In the genomic region with DNA sequence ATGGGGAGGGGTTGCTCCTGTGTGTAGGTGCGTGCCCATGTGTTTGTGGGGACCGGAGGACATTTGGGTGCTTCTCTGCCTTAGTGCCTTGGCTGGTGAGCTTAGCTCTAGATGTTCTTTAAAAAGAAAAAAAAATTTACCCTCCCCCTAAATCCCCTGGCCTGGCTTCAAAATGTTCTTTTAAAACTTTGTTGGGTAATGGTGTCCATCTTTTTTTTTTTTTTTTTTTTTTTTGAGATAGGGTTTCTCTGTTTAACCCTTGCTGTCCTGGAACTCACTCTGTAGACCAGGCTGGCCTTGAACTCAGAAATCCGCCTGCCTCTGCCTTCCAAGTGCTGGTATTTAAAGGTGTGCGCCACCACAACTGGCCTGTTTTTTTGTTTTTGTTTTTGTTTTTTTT, we compare ENCODE assay signal across 27 mouse cellular contexts. TPM values are rescaled to one million over a fixed set of nuclear protein-coding genes. Genes with fewer than 3 reads are reported as not detected.
A peak's percentile ranks its signal among the peaks of the same experiment; 100 is the strongest.
DNase-seq lines count a peak whose midpoint lies in the region; ATAC-seq and TF ChIP-seq lines count a peak whose summit lies in the region.
"Had no signal": no experiment of that assay in that cellular context is flagged by ENCODE, and none has a peak within 500 bp of the region (broad histone marks: within the 10 kb centered on the region; RNA-seq: fewer than 3 reads in every experiment).

No protein-coding gene starts in this region.

- in situ Hi-C loops in CH12.LX (cut with MboI; ENCODE audit: low pct_ligation_motif_present, low pct_unique_long_range_greater_than_20kb, low sequenced_read_pairs), result no loop called here

- H3K4me1 ChIP-seq in kidney, embryonic 16.5 days (ENCODE audit: insufficient read depth, low read length), result peaks cover 63% of the 10 kb centered on the region
- H3K4me1 ChIP-seq in CH12.LX (ENCODE audit: control insufficient read depth in 1 of 2, insufficient read depth in 2 of 2) (peaks cover 17 to 48% of the 10 kb centered on the region in 2 experiments), ES-Bruce4 (ENCODE audit: control insufficient read depth, insufficient read depth, low read length) (peaks cover 6% of the 10 kb centered on the region)
- H3K4me1 ChIP-seq in liver, embryonic 13.5 days (replicated peaks), result peaks cover 85% of the 10 kb centered on the region

- WGBS in kidney, embryonic 16.5 days, result 79% methylated on average over 4 of the region's 4 CpGs
- 67% methylated on average over 4 of the region's 4 CpGs for WGBS in liver, embryonic 13.5 days (ENCODE audit: insufficient replicate concordance)

- no peaks in the 10 kb centered on the region for H3K9me3 ChIP-seq in kidney, embryonic 16.5 days (ENCODE audit: low read length)
- no peaks in the 10 kb centered on the region for H3K9me3 ChIP-seq in CH12.LX (replicated peaks; ENCODE audit: low read length)
- H3K9me3 ChIP-seq in ES-Bruce4 (replicated peaks; ENCODE audit: control insufficient read depth, insufficient read depth, low read length, poor library complexity, severe bottlenecking), result no peaks in the 10 kb centered on the region
- no peaks in the 10 kb centered on the region for H3K9me3 ChIP-seq in liver, embryonic 13.5 days (replicated peaks)
- H3K9me3 ChIP-seq: embryonic facial prominence, embryonic 10.5 days; hindbrain, embryonic 12.5 days; midbrain, embryonic 15.5 days; stomach, embryonic 15.5 days had no signal

- TF ChIP-seq EP300 in CH12.LX (IDR thresholded peaks at IDR 0.05; ENCODE audit: low read length) (no peak), ES-Bruce4 (IDR thresholded peaks at IDR 0.05; ENCODE audit: insufficient read depth, low read depth, low read length) (no peak)

- ATAC-seq in kidney, embryonic 16.5 days (ENCODE audit: low FRiP score, low TSS enrichment), result no peak
- ATAC-seq in liver, embryonic 13.5 days (ENCODE audit: low read depth), result no peak
- no peak for ATAC-seq in granulocyte monocyte progenitor cell, adult 5-6 weeks (replicated peaks; ENCODE audit: poor library complexity, severe bottlenecking)
- ATAC-seq: forebrain, postnatal 0 days; inflammation-experienced regulatory T-cells, adult 6 months; midbrain, embryonic 15.5 days; Patski had no signal

- no peak overlapping the region for H3K4me3 ChIP-seq in kidney, embryonic 16.5 days (ENCODE audit: low read length)
- H3K4me3 ChIP-seq in CH12.LX (replicated peaks in 1 of 3; ENCODE audit: low read depth in 2 of 3, low read length in 2 of 3, poor library complexity in 1 of 3), result no peak overlapping the region
- H3K4me3 ChIP-seq in ES-Bruce4 (ENCODE audit: low read depth, low read length), result peak overlapping the region; percentile 41
- H3K4me3 ChIP-seq in liver, embryonic 13.5 days (replicated peaks), result peak overlapping the region; percentile 57
- H3K4me3 ChIP-seq: embryonic facial prominence, embryonic 10.5 days; hindbrain, embryonic 12.5 days; left cerebral cortex, adult 2 months; midbrain, embryonic 15.5 days; stomach, embryonic 15.5 days had no signal

- no peak for TF ChIP-seq POLR2A in CH12.LX (IDR thresholded peaks at IDR 0.05; ENCODE audit: low read depth, low read length)
- TF ChIP-seq POLR2A in ES-Bruce4 (IDR thresholded peaks at IDR 0.05; ENCODE audit: insufficient read depth, low read length), result no peak

- dilution Hi-C loops in CH12.LX (cut with MboI; ENCODE audit: extremely low pct_ligation_motif_present, extremely low pct_unique_long_range_greater_than_20kb, low sequenced_read_pairs), result no loop called here

- no peaks in the 10 kb centered on the region for H3K36me3 ChIP-seq in kidney, embryonic 16.5 days (ENCODE audit: insufficient read depth, low read length)
- H3K36me3 ChIP-seq in CH12.LX (replicated peaks in 1 of 2; ENCODE audit: control insufficient read depth in 1 of 2, insufficient read depth in 1 of 2, low read length in 1 of 2) (peaks cover 10 to 54% of the 10 kb centered on the region in 2 experiments), ES-Bruce4 (ENCODE audit: control insufficient read depth, insufficient read depth, low read length, poor library complexity, severe bottlenecking) (peaks cover 25% of the 10 kb centered on the region)
- peaks cover 10% of the 10 kb centered on the region; the same call in 1 of the 2 replicates for H3K36me3 ChIP-seq in liver, embryonic 13.5 days
- H3K36me3 ChIP-seq: midbrain, embryonic 15.5 days; stomach, embryonic 15.5 days had no signal

- H3K79me2 ChIP-seq in CH12.LX (replicated peaks; ENCODE audit: control insufficient read depth, extremely low read depth, insufficient read depth, poor library complexity, severe bottlenecking), result peaks cover 93% of the 10 kb centered on the region

- H3K27me3 ChIP-seq in kidney, embryonic 16.5 days (ENCODE audit: insufficient read depth, low read length), result no peaks in the 10 kb centered on the region
- H3K27me3 ChIP-seq in CH12.LX (replicated peaks) (no peaks in the 10 kb centered on the region), ES-Bruce4 (ENCODE audit: control insufficient read depth, insufficient read depth, low read length, poor library complexity, severe bottlenecking) (no peaks in the 10 kb centered on the region)
- no peaks in the 10 kb centered on the region for H3K27me3 ChIP-seq in liver, embryonic 13.5 days
- H3K27me3 ChIP-seq: hindbrain, embryonic 12.5 days; midbrain, embryonic 15.5 days; Patski; stomach, embryonic 15.5 days had no signal

- TF ChIP-seq RAD21 in CH12.LX (IDR thresholded peaks at IDR 0.05; ENCODE audit: low read depth, low read length), result no peak

- no peak overlapping the region for H3K27ac ChIP-seq in kidney, embryonic 16.5 days (ENCODE audit: low read length)
- no peak overlapping the region for H3K27ac ChIP-seq in CH12.LX (ENCODE audit: insufficient read depth, low read depth)
- no peak overlapping the region for H3K27ac ChIP-seq in ES-Bruce4 (ENCODE audit: insufficient read depth, low read length)
- H3K27ac ChIP-seq in liver, embryonic 13.5 days, result peak overlapping the region; percentile 99
- H3K27ac ChIP-seq: embryonic facial prominence, embryonic 10.5 days; hindbrain, embryonic 12.5 days; left cerebral cortex, adult 2 months; midbrain, embryonic 15.5 days; stomach, embryonic 15.5 days had no signal

- peak overlapping the region; percentile 38; the same call in 1 of the 2 replicates for H3K9ac ChIP-seq in kidney, embryonic 16.5 days (replicated peaks; ENCODE audit: low read length)
- H3K9ac ChIP-seq in CH12.LX (ENCODE audit: insufficient read depth, low read depth) (no peak overlapping the region), ES-Bruce4 (ENCODE audit: low read depth, poor library complexity, severe bottlenecking) (peak overlapping the region; percentile 30)
- H3K9ac ChIP-seq in liver, embryonic 13.5 days, result peak overlapping the region; percentile 99
- H3K9ac ChIP-seq: forebrain, postnatal 0 days; hindbrain, embryonic 12.5 days; midbrain, embryonic 15.5 days; stomach, embryonic 15.5 days had no signal

- H3K4me2 ChIP-seq in kidney, embryonic 16.5 days (replicated peaks; ENCODE audit: low read depth, low read length), result no peak overlapping the region
- no peak overlapping the region for H3K4me2 ChIP-seq in CH12.LX (ENCODE audit: insufficient read depth, low read depth, poor library complexity, severe bottlenecking)
- H3K4me2 ChIP-seq in liver, embryonic 13.5 days, result peak overlapping the region; percentile 92
- H3K4me2 ChIP-seq: hindbrain, embryonic 12.5 days; midbrain, embryonic 15.5 days; stomach, embryonic 15.5 days had no signal

- TF ChIP-seq CTCF in CH12.LX (conservative IDR thresholded peaks at IDR 0.05 in 1 of 2, IDR thresholded peaks at IDR 0.05 in 1 of 2; ENCODE audit: low read depth in 2 of 2, low read length in 2 of 2) (no peak), ES-Bruce4 (IDR thresholded peaks at IDR 0.05; ENCODE audit: low read depth, low read length) (no peak)

- no peak for DNase-seq in kidney, adult 18-20 months
- DNase-seq in CH12.LX (ENCODE audit: extremely low read depth), result no peak
- no peak for DNase-seq in liver, embryonic 13.5 days
- no peak for DNase-seq in right cerebral cortex, postnatal 14 days
- DNase-seq: adrenal gland, adult 2 months; B cell, adult 2 months; cerebellum, adult 11 months; cerebellum, postnatal 10 days; forebrain, postnatal 0 days; gastrocnemius, postnatal 14 days; heart, adult 18-20 months; kidney, adult 8-10 months; layer of hippocampus, adult 9-11 months; lung, postnatal 4 days; thymus, adult 18-20 months had no signal

TF ChIP-seq in CH12.LX, 34 proteins besides CTCF, POLR2A, EP300 and RAD21:
- TF ChIP-seq MYC (IDR thresholded peaks at IDR 0.05; ENCODE audit: low read depth, low read length) (no peak), ZNF384 (IDR thresholded peaks at IDR 0.05; ENCODE audit: low read depth, low read length) (peak; percentile 52)

RNA-seq across cellular contexts. Expression of a gene that starts 4.7 kb away (rescaled TPM):
- 2.9 and 7.7 TPM in 2 replicates for polyA plus RNA-seq in kidney, embryonic 16.5 days (2015; fragmentation: Nextera tagmentation; extraction: Ambion mirVana)
- total RNA-seq in CH12.LX (2012; rRNA removed) (16.5 and 26.3 TPM in 2 replicates), CH12.LX (2014; rRNA removed) (11.9 and 14.8 TPM in 2 replicates)
- polyA plus RNA-seq in CH12.LX (2012; ENCODE audit: insufficient read length, low read depth) (22.2 and 27.2 TPM in 2 replicates), ES-Bruce4 (2011; ENCODE audit: insufficient read depth, insufficient read length, low read depth, missing spikeins) (28.1 and 32.5 TPM in 2 replicates)
- not detected in 2 replicates for polyA plus RNA-seq in liver, embryonic 13.5 days (2015; fragmentation: Nextera tagmentation; extraction: Ambion mirVana)
- total RNA-seq in granulocyte monocyte progenitor cell, adult 5-6 weeks (2014; fragmentation: Nextera tagmentation), result 7.1 and 23.8 TPM in 2 replicates
- total RNA-seq in granulocyte monocyte progenitor cell, adult 5-6 weeks (2017), result 18.5 and 25.8 TPM in 2 replicates
- polyA plus RNA-seq: forebrain, embryonic 11.5 days; forebrain, postnatal 0 days; heart, embryonic 14.5 days; hindbrain, embryonic 12.5 days; stomach, embryonic 15.5 days had no signal

RNA-seq across cellular contexts. Expression of a gene that starts 5.1 kb away (rescaled TPM):
- 194 and 197 TPM in 2 replicates for polyA plus RNA-seq in kidney, embryonic 16.5 days (2015; fragmentation: Nextera tagmentation; extraction: Ambion mirVana)
- total RNA-seq in CH12.LX (2012; rRNA removed), result 152 and 167 TPM in 2 replicates
- total RNA-seq in CH12.LX (2014; rRNA removed), result 72.3 and 80.0 TPM in 2 replicates
- 125 and 161 TPM in 2 replicates for polyA plus RNA-seq in CH12.LX (2012; ENCODE audit: insufficient read length, low read depth)
- 322 and 385 TPM in 2 replicates for polyA plus RNA-seq in ES-Bruce4 (2011; ENCODE audit: insufficient read depth, insufficient read length, low read depth, missing spikeins)
- 93.8 and 106 TPM in 2 replicates for polyA plus RNA-seq in liver, embryonic 13.5 days (2015; fragmentation: Nextera tagmentation; extraction: Ambion mirVana)
- total RNA-seq in granulocyte monocyte progenitor cell, adult 5-6 weeks (2014; fragmentation: Nextera tagmentation), result 91.5 and 110 TPM in 2 replicates
- total RNA-seq in granulocyte monocyte progenitor cell, adult 5-6 weeks (2017), result 56.4 and 69.3 TPM in 2 replicates

RNA-seq across cellular contexts. Expression of a gene that starts 53.2 kb away (rescaled TPM):
- polyA plus RNA-seq in kidney, embryonic 16.5 days (2015; fragmentation: Nextera tagmentation; extraction: Ambion mirVana), result 20.4 and 22.4 TPM in 2 replicates
- total RNA-seq in CH12.LX (2012; rRNA removed), result 5.2 and 7.9 TPM in 2 replicates
- total RNA-seq in CH12.LX (2014; rRNA removed), result 3.0 and 3.4 TPM in 2 replicates
- 3.1 and 3.8 TPM in 2 replicates for polyA plus RNA-seq in CH12.LX (2012; ENCODE audit: insufficient read length, low read depth)
- 3.0 and 3.2 TPM in 2 replicates for polyA plus RNA-seq in ES-Bruce4 (2011; ENCODE audit: insufficient read depth, insufficient read length, low read depth, missing spikeins)
- polyA plus RNA-seq in liver, embryonic 13.5 days (2015; fragmentation: Nextera tagmentation; extraction: Ambion mirVana), result 4.9 and 5.1 TPM in 2 replicates
- 2.5 and 5.3 TPM in 2 replicates for total RNA-seq in granulocyte monocyte progenitor cell, adult 5-6 weeks (2014; fragmentation: Nextera tagmentation)
- total RNA-seq in granulocyte monocyte progenitor cell, adult 5-6 weeks (2017), result 3.5 and 6.7 TPM in 2 replicates

Comparison
In these comparisons a context has a peak if more than half of its experiments do, and no peak if none do; other contexts are left out.
1. H3K4me3 ChIP-seq: peak in ES-Bruce4 (single experiment) and liver, embryonic 13.5 days (single experiment); none in kidney, embryonic 16.5 days (single experiment) and CH12.LX (0 of 3).